Mouse (Mus musculus): ENCODE data around the gene B4galt1. TPM values are rescaled to one million over a fixed set of nuclear protein-coding genes. Genes with fewer than 3 reads are reported as not detected.

Gene B4galt1
- total RNA-seq, 2 experiments from 2014 or later, result 46.2 to 49.9 TPM

- ATAC-seq (replicated peaks; ENCODE audit: low FRiP score, poor library complexity, severe bottlenecking), result no peak
Observed at GRCm38 (mm10) chr4:40794320-40794719, 59.5 kb downstream of the B4galt1 start.

DNA sequence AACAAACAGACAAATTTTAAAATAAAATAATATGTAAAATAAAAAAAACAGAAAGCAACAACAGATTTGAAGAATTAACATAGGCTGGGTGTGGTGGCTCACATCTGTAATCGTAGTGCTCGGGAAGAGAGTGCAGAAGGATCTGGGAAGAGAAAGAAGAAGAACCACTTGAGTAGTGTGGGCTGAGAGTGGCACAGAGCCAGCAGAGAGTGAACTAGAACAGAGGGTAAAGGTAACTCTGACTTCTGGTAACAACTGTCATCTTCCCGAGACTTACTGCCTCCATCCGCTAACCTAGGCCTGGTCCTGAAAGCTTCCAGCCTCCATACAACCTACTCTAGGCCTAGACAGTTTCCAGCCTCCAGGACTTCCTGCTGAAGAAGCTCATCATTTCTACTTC lies 62.6 kb downstream of the B4galt1 start:
- ATAC-seq (replicated peaks; ENCODE audit: low FRiP score, poor library complexity, severe bottlenecking), result no peak

GRCm38 (mm10) chr4:40786578-40786977 lies 67.2 kb downstream of the B4galt1 start:
- ATAC-seq (replicated peaks; ENCODE audit: low FRiP score, poor library complexity, severe bottlenecking), result no peak

GRCm38 (mm10) chr4:40785620-40786166 lies 68.1 kb downstream of the B4galt1 start:
- peak; percentile 71 for ATAC-seq (replicated peaks; ENCODE audit: low FRiP score, poor library complexity, severe bottlenecking)

GRCm38 (mm10) chr4:40784556-40785169 lies 69.1 kb downstream of the B4galt1 start:
- ATAC-seq (replicated peaks; ENCODE audit: low FRiP score, poor library complexity, severe bottlenecking), result no peak

DNA sequence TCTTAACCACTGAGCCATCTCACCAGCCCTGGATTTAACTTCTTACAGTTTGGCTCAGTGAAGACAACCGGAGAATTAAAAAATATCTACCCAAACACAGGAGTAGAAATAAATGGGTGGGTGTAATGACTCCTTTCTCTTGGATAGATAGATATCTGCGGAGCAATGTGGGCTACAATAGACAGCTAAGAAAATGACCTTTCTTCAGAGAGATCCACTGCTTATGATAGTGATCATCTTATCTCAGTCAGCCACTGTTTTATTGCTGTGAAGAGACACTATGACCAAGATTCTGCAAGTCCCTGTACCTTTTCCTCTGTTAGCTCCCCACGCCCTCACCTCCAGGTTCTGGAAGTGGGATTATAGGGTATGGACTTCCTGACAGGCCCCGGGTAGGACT lies 70.8 kb downstream of the B4galt1 start:
- no peak for ATAC-seq (replicated peaks; ENCODE audit: low FRiP score, poor library complexity, severe bottlenecking)

GRCm38 (mm10) chr4:40781797-40782495 lies 71.9 kb downstream of the B4galt1 start:
- ATAC-seq (replicated peaks; ENCODE audit: low FRiP score, poor library complexity, severe bottlenecking), result no peak

- no peak for ATAC-seq (replicated peaks; ENCODE audit: low FRiP score, poor library complexity, severe bottlenecking)
Observed at GRCm38 (mm10) chr4:40781143-40781542, 72.7 kb downstream of the B4galt1 start.

GRCm38 (mm10) chr4:40778656-40779055 lies 75.1 kb downstream of the B4galt1 start:
- no peak for ATAC-seq (replicated peaks; ENCODE audit: low FRiP score, poor library complexity, severe bottlenecking)

DNA sequence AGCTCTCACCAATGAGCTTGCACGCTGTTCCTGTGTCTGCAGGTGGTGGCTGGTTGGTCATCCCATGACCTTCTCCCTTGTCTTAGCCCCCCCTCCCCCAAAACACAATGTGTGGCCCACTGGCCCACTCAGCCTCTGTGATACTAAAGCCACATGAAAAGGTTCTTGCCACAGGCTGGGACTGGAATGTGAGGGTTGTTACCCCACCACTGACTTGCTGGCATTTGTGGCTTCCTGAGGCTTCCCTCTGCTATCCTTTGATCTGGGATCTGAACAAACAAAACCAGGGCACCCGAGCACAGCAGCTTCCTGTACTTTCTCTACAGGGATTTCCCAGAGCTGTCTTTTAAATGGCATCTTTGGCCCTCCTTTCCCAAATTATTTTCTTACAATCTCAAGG lies 76.7 kb downstream of the B4galt1 start:
- ATAC-seq (replicated peaks; ENCODE audit: low FRiP score, poor library complexity, severe bottlenecking), result no peak

DNA sequence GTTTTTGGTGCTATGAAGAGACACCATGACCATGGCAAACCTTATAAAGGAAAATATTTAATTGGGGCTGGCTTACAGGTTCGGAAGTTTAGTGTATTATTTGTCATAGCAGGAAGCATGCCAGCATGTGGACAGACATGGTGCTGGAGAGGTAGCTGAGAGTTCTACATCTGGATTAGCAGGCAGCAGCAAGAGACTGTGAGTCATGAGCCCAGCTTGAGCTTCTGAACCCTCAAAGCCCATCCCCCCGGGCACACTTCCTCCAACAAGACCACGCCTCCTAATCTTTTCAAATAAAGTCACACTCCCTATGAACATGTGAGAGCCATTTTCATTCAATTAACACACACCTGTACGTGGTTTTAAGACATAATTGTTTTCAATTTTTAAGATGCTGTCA lies 77.4 kb downstream of the B4galt1 start:
- no peak for ATAC-seq (replicated peaks; ENCODE audit: low FRiP score, poor library complexity, severe bottlenecking)

GRCm38 (mm10) chr4:40774279-40775259 lies 79.2 kb downstream of the B4galt1 start:
- ATAC-seq (replicated peaks; ENCODE audit: low FRiP score, poor library complexity, severe bottlenecking), result peak; percentile 72; the same call in 1 of the 2 replicates

GRCm38 (mm10) chr4:40759876-40760275 lies 93.9 kb downstream of the B4galt1 start:
- ATAC-seq (replicated peaks; ENCODE audit: low FRiP score, poor library complexity, severe bottlenecking), result no peak

DNA sequence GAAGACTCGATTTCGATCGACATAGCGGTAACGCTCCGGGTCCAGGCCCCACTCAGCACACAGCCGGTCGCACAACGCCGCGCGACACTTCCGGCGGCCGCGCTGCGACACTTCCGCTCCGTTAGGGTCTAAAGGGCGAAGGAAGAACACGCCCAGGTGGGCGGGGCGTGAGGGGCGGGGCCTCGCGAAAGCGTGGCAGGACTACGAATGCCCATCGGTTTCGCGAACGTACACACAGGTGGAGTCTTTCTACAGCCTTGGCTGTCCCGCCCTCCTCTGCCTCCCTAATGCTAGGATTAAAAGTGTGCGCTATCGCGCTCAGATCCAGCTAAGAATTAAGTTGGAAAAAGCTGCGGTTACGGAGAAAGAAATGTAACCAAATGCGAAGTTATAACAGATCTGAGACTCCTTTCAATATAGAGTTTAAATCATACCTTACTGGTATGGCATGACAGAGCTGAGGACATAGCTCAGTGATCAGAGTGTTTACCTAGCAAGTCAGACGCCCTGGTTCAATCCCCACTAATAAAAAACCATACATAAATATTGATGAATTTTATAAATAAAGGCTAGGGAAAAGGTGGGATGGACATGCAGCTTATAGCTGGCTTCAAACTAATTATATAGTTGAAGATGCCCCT lies 95.9 kb downstream of the B4galt1 start, which contains the start of gene Smu1:
TSS of gene Smu1 (minus strand) at position 144 of the 641 bp plus-strand sequence.
- peak; percentile 98 for ATAC-seq (replicated peaks; ENCODE audit: low FRiP score, poor library complexity, severe bottlenecking)

- ATAC-seq (replicated peaks; ENCODE audit: low FRiP score, poor library complexity, severe bottlenecking), result peak; percentile 65
Observed at GRCm38 (mm10) chr4:40757157-40757779, 96.5 kb downstream of the B4galt1 start.

Data from erythroid progenitor cell, adult 5-6 weeks (primary cell).